Mouse (Mus musculus) stomach, postnatal 0 days (tissue): ENCODE data around the gene Slc9b2.

Source experiments
- CTCF ChIP-seq: IDR thresholded peaks from 2 replicates; pipeline ENCODE4 v1.5.1; 2016; ENCODE audit warnings: antibody characterized with exemption, low read depth, mild to moderate bottlenecking, moderate library complexity
- EP300 ChIP-seq: optimal IDR thresholded peaks from 2 replicates; pipeline ENCODE3; 2016; ENCODE audit warnings: antibody characterized with exemption

DNA sequence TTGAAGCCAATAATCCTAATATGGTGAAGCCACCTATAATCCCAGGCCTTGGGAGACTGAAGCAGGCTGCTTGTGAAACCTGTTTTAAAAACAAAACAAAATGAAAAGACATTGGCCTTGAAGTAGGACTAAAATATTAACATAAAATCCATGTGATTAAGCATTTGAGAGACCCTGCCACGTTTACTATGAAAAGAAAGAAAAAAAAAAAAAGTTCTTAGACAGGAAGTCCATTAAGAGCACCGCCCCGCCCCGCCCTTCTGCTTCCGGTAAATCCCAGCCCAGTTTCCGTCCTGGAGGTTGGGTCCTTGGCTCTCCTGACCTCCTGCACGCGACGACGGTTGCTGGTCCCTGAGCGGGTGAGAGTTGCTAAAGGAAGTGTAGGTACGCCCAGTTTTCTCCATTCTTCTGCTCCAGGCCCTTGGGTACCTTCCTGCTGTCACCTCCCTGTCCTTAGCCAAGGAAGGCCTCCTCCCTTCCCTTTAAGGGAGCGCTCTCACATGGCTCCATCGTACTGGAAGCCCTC lies 40.3 kb downstream of the Slc9b2 start, which contains the start of gene Slc9b1:
- no peak for TF ChIP-seq CTCF
- no peak for TF ChIP-seq EP300
